Mouse (Mus musculus) kidney, embryonic 15.5 days (tissue): ENCODE results near the gene Dip2a. TPM values are rescaled to one million over a fixed set of nuclear protein-coding genes. Genes with fewer than 3 reads are reported as not detected.

ENCODE experiments used
- ATAC-seq: fragments of 200-750 bp; cut with Nextera tagmentation; replicated peaks from 2 replicates; pipeline ENCODE4 v1.8.0; 2017; ENCODE audit warnings: moderate TSS enrichment; ENCODE audit not compliant: low FRiP score
- H3K27ac ChIP-seq: fragments of 300-500 bp; sonication (generic); 2 replicates; pipeline ENCODE4 v1.5.1; 2015; ENCODE audit warnings: mild to moderate bottlenecking, inconsistent platforms
- H3K27me3 ChIP-seq: fragments of 300-500 bp; sonication (generic); 2 replicates; pipeline ENCODE4 v1.6.1; 2015; ENCODE audit warnings: inconsistent platforms
- H3K36me3 ChIP-seq: fragments of 300-500 bp; sonication (generic); 2 replicates; pipeline ENCODE4 v1.6.1; 2015; ENCODE audit warnings: inconsistent platforms
- H3K4me1 ChIP-seq: fragments of 300-500 bp; sonication (generic); 2 replicates; pipeline ENCODE4 v1.6.1; 2015; ENCODE audit warnings: inconsistent platforms
- H3K4me2 ChIP-seq: fragments of 300-500 bp; sonication (generic); 2 replicates; pipeline ENCODE4 v1.6.1; 2015; ENCODE audit warnings: moderate library complexity, mild to moderate bottlenecking, inconsistent platforms
- H3K4me3 ChIP-seq: fragments of 300-500 bp; sonication (generic); replicated peaks from 2 replicates; pipeline ENCODE4 v1.5.1; 2015; ENCODE audit warnings: mild to moderate bottlenecking, inconsistent platforms
- H3K9ac ChIP-seq: fragments of 300-500 bp; sonication (generic); 2 replicates; pipeline ENCODE4 v1.6.1; 2015; ENCODE audit warnings: mild to moderate bottlenecking, inconsistent platforms
- H3K9me3 ChIP-seq: fragments of 300-500 bp; sonication (generic); replicated peaks from 2 replicates; pipeline ENCODE4 v1.6.1; 2016; ENCODE audit warnings: inconsistent platforms
- WGBS: fragments of 180-500 bp; shearing (Covaris S2); methylation state at CpG from one replicate; pipeline ENCODE4 v1.1.7; 2015; ENCODE audit warnings: mixed read lengths; 5-methylcytosine and 5-hydroxymethylcytosine counted together
- polyA plus RNA-seq: library from polyadenylated mRNA; unstranded; fragments of >200 nt; fragmentation: Nextera tagmentation; extraction: Ambion mirVana; gene quantifications from 2 replicates; pipeline ENCODE4 v1.2.1, GENCODE M21; 2015

The Dip2a gene
- 9.7 and 11.3 TPM in 2 replicates for polyA plus RNA-seq

DNA sequence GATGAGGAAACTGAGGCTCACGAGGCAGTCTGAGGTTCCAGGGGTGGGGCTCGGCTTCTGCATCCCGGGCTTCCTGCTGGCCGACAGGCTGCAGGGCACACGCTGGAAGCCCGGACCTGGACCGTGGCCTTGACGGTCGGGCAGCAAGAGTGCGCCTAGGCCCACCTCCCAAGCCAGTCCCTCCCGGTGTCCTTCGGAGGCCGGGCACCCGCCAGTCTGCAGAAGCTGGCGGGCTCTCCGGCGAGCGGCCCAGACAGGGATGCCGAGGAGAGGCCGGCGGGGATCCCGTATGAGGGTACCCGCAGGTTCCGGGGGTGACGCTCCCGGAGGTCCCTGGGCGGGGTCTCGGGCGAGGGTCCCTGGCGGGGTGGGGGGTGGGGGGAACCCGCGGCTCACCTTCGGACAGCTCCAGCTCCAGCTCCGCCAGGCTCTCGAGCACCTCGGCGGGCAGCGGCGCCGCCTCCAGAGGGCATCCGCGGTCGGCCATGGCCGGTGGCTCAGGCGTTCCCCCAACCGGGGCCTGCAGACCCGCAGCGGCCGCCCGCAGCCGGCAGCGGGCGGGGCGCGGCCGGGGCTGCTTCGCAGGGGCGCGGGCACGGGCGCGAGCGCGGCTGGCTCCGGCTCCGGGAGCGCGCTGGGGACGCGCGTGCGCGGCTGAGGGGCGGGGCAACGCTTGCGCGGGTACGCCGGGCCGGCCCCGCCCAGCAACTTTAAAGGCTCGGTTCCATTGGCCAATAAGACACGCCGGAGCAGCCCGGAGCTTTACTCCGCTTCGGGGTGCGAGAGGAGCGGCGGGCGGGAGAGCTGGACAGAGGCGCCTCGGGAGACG lies at the start of gene Dip2a:
Gene Dip2a (minus strand): TSS at position 581 of the 829 bp plus-strand sequence.
- Histone ChIP-seq H3K4me1 (peaks cover 28% of the 10 kb centered on the region), H3K9ac (peak within 1 kb of the TSS; percentile 81), H3K36me3 (peaks cover 10% of the 10 kb centered on the region), H3K4me3 (peak within 1 kb of the TSS; percentile 70), H3K9me3 (no peaks in the 10 kb centered on the region), H3K27me3 (no peaks in the 10 kb centered on the region), H3K4me2 (peak within 1 kb of the TSS; percentile 87), H3K27ac (peak within 1 kb of the TSS; percentile 84)
- WGBS: 1% methylated on average over 87 of the region's 94 CpGs
- peak; percentile 96 for ATAC-seq

DNA sequence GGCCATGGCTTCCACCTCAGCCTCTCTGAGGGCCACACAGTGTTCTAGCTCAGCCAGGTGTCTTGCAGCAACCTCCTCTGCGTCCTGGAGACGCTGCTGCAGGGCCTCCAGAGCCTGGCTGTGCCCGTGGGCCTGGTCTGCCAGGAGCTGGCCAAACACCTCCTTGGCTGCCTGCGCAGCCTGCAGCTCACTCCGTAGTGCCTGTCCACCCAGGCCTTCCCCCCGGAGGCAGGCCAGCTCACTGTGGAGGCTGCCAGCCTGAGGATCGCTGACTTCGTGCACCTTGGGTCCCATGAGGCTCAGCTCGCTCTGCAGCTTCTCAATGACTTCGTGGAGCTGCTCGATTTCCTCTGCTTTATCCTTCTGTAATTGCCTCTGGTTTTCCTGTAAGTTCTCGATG lies 47.5 kb upstream of the Dip2a start:
- H3K9me3 ChIP-seq: no peaks in the 10 kb centered on the region
- no peaks in the 10 kb centered on the region for H3K4me1 ChIP-seq
- no peak overlapping the region for H3K27ac ChIP-seq
- ATAC-seq: no peak
- H3K4me3 ChIP-seq: no peak overlapping the region
- no peak overlapping the region for H3K4me2 ChIP-seq
- WGBS: 94% methylated on average over 12 of the region's 12 CpGs
- no peak overlapping the region for H3K9ac ChIP-seq
- peaks cover 89% of the 10 kb centered on the region for H3K36me3 ChIP-seq
- no peaks in the 10 kb centered on the region for H3K27me3 ChIP-seq

DNA sequence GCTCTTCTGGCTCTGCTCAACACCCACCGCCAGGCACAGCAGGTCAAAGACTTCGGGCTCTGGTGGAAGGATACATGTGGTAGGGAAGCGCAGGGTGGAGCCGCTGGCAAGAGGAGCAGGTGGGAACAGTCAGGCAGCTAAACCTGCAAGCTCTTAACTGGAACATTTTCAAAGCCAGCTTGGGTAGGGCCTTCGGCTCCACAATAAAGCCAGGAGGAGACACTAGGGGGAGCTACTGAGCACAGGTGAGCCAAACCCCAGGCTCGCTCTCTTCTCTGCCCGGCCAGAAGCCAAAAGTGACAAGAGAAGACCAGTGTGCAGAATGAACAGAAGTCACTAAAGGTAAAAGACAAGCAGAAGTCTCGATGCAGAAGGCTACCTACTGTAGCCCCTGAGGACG lies 46.7 kb upstream of the Dip2a start:
- H3K4me2 ChIP-seq: no peak overlapping the region
- 88% methylated on average over 9 of the region's 9 CpGs for whole genome bisulfite sequencing
- H3K9me3 ChIP-seq: no peaks in the 10 kb centered on the region
- no peaks in the 10 kb centered on the region for H3K4me1 ChIP-seq
- H3K36me3 ChIP-seq: peaks cover 88% of the 10 kb centered on the region
- ATAC-seq: no peak
- H3K9ac ChIP-seq: no peak overlapping the region
- no peak overlapping the region for H3K4me3 ChIP-seq
- H3K27ac ChIP-seq: no peak overlapping the region
- no peaks in the 10 kb centered on the region for H3K27me3 ChIP-seq

DNA sequence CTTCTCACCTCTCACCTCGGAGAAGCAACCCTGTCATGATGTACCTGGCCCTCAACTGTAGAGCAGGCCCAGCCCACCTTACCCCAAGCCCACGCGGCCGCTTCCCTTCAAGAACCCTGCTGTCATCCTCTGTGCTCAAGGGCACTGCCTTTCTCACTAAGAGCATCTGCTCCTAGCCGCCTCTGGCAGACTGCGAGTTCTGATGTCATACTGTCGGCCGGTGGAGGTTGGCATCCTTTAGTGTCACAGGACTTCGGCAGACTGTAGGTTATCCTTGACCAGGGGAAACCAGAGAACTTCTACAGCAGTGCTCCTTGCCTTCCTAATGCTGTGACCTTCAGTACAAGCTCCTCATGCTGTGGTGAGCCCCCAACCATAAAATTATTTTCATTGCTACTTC lies 46.1 kb upstream of the Dip2a start:
- no peak for ATAC-seq
- H3K4me2 ChIP-seq: no peak overlapping the region
- no peaks in the 10 kb centered on the region for H3K4me1 ChIP-seq
- H3K4me3 ChIP-seq: no peak overlapping the region
- 91% methylated on average over 9 of the region's 9 CpGs for WGBS
- no peak overlapping the region for H3K9ac ChIP-seq
- no peaks in the 10 kb centered on the region for H3K9me3 ChIP-seq
- H3K27ac ChIP-seq: no peak overlapping the region
- peaks cover 88% of the 10 kb centered on the region for H3K36me3 ChIP-seq
- no peaks in the 10 kb centered on the region for H3K27me3 ChIP-seq

DNA sequence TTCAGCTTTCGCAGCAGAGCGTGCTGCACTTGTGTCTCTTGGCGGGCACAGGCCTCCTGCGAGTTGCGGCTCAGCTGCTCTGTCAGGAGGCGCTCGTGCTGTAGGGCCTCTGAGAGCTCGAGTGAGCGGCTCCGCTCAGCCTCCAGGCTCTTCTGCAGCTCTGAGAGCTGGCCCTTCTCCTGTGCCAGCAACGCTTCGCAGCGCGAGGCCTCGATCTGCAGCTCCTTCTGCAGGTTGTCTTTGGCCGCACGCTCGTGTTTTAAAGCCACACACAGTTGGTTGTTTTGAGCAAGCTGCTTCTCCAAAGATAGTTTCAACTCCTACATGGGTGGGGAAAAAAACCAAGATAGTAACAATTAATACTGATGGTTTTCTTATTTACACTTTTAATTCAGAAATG lies 29.9 kb upstream of the Dip2a start:
- Histone ChIP-seq H3K4me3 (no peak overlapping the region), H3K9ac (no peak overlapping the region), H3K36me3 (peaks cover 91% of the 10 kb centered on the region), H3K4me1 (no peaks in the 10 kb centered on the region), H3K4me2 (no peak overlapping the region), H3K27ac (no peak overlapping the region), H3K9me3 (no peaks in the 10 kb centered on the region), H3K27me3 (no peaks in the 10 kb centered on the region)
- 93% methylated on average over 18 of the region's 18 CpGs for WGBS
- ATAC-seq: no peak

DNA sequence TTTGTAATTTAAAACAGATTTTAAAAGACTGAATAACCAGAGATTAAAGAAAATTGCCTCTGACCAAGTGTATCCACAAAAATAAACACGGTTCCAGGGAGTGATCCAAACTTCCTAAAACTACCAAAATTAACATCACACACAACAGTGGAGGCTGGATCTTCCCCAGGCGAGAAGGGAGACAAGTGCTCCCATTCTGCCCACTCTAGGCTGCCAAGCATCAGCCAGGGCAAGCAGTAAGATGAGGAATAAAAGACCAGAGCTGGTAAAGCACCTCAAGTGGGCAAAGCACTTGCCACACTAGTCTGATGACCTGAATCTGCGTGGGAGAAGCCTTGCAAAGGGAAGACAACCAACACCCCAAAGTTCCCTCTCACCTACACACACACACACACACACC lies 26.6 kb upstream of the Dip2a start:
- no peaks in the 10 kb centered on the region for H3K27me3 ChIP-seq
- H3K36me3 ChIP-seq: peaks cover 90% of the 10 kb centered on the region
- no peaks in the 10 kb centered on the region for H3K9me3 ChIP-seq
- no peaks in the 10 kb centered on the region for H3K4me1 ChIP-seq
- H3K4me2 ChIP-seq: no peak overlapping the region
- no peak overlapping the region for H3K9ac ChIP-seq
- no peak for ATAC-seq
- no peak overlapping the region for H3K27ac ChIP-seq
- WGBS: 85% methylated on average over 3 of the region's 3 CpGs
- H3K4me3 ChIP-seq: no peak overlapping the region

DNA sequence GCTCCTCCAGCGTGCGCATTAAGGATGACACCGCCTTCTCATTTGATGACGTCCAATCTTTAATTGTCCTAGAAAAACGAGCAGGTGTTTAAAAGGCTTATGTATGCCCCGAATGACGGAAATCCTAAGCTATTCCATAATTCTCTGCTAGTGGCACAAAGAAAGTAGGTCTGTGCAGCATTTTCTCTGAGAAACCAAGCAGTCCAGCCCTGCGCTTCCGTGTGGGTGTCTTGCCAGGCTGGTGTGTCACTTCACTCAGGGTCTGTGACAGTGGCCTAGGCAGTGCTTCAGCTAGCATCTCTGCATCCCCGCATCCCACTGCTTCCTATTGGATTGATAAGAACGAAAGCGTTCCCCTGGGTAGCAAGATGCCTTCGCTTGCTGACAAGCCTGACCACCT lies 23.7 kb upstream of the Dip2a start:
- 92% methylated on average over 13 of the region's 13 CpGs for WGBS
- ATAC-seq: no peak
- no peak overlapping the region for H3K27ac ChIP-seq
- no peak overlapping the region for H3K4me3 ChIP-seq
- H3K9ac ChIP-seq: no peak overlapping the region
- H3K36me3 ChIP-seq: peaks cover 93% of the 10 kb centered on the region
- H3K4me2 ChIP-seq: no peak overlapping the region
- no peaks in the 10 kb centered on the region for H3K9me3 ChIP-seq
- H3K27me3 ChIP-seq: no peaks in the 10 kb centered on the region
- H3K4me1 ChIP-seq: no peaks in the 10 kb centered on the region

DNA sequence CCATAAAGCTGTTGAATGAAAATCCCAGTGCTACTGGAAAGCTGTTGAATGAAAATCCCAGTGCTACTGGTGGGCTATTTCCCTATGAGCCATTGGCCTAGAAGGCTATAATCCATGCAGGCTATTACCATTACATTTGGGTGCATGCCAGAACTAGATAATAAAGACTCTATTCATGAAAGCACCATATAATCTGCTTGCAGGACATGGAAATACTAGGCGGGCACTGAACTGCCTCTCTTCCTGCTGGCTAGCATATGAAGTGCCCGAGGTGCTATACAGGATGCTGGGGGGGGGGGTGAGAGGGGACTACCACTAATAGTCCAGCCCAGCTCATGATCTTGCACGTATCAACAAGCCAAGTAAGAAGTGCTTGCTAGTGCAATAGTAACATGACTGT lies 18.1 kb upstream of the Dip2a start:
- no peak for ATAC-seq
- Histone ChIP-seq H3K4me1 (no peaks in the 10 kb centered on the region), H3K9ac (no peak overlapping the region), H3K27me3 (no peaks in the 10 kb centered on the region), H3K4me3 (no peak overlapping the region), H3K36me3 (peaks cover 64% of the 10 kb centered on the region), H3K4me2 (no peak overlapping the region), H3K27ac (no peak overlapping the region), H3K9me3 (no peaks in the 10 kb centered on the region)
- WGBS: 78% methylated on average over 3 of the region's 3 CpGs

DNA sequence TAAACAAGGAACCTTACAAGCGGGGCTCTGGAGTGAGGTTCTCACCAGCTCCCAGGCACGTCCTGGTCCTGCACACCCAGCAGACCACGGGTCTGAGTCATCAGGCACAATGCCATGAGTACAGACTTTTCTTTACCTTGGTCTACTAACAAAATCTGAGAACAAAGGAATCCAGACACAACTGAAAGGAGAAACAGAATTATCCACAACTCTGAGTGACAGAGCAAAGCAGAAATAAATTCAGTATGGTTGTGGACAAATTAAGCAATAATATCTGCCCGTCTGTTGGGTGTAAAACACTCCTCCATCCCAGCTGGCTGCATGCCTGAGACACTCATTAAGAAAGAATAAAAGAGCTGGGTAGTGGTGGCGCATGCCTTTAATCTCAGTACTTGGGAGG lies 13.4 kb upstream of the Dip2a start:
- no peak overlapping the region for H3K9ac ChIP-seq
- H3K4me3 ChIP-seq: no peak overlapping the region
- peaks cover 64% of the 10 kb centered on the region for H3K36me3 ChIP-seq
- no peak for ATAC-seq
- 88% methylated on average over 5 of the region's 5 CpGs for WGBS
- no peaks in the 10 kb centered on the region for H3K4me1 ChIP-seq
- H3K4me2 ChIP-seq: no peak overlapping the region
- no peak overlapping the region for H3K27ac ChIP-seq
- H3K27me3 ChIP-seq: no peaks in the 10 kb centered on the region
- no peaks in the 10 kb centered on the region for H3K9me3 ChIP-seq

DNA sequence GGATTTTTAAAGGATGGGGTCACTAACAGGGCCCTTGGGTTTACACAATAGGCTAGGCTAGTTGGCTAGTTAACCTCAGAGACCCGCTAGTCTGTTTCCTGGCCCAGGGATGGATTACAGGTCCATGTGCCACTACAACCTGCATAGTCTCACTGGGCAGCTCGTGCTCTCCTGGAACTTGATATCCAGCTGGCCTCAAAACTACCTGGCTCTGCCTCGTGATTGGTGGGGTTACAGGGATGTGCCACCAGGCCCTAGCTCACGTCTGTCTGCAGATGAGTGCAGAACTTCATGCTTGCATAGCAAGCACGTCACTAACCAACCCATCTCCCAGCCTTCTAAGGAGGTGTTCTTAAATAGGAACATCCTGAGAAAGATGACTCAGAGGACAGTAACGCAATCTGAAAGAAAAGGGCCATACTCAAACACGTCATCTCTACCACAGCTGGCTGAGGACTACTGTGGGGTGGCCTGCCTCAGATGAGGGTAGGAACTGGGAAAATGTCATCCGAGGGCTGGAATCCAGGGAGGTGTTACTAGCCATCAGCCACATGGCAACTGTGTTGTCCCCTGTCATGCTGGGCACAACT lies 12.3 kb upstream of the Dip2a start:
- Histone ChIP-seq H3K36me3 (peaks cover 65% of the 10 kb centered on the region), H3K4me2 (no peak overlapping the region), H3K27ac (no peak overlapping the region), H3K9me3 (no peaks in the 10 kb centered on the region), H3K27me3 (no peaks in the 10 kb centered on the region), H3K4me1 (no peaks in the 10 kb centered on the region), H3K4me3 (no peak overlapping the region), H3K9ac (no peak overlapping the region)
- WGBS: 83% methylated on average over 8 of the region's 8 CpGs
- no peak for ATAC-seq

DNA sequence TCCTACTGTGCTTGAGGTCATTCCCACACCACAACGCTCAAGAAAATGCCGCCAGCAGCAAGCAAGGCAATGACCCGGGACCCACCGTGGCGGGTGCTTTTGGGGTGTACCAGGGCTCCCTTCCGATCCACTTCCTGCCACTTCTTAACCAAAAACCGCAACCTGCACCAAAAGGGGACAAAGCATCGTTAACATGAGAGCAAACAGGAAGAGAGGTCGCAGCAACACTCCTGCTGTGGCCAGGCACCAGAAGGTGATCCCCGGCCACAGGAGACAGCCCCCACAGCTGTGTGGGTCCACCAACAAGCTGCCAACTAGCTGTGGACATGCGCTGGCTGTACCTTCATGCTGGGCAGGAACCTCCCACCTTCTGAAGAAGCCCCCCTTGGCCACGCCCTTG lies 9.9 kb upstream of the Dip2a start:
- ATAC-seq: no peak
- peaks cover 82% of the 10 kb centered on the region for H3K36me3 ChIP-seq
- H3K4me3 ChIP-seq: no peak overlapping the region
- H3K4me2 ChIP-seq: no peak overlapping the region
- H3K27ac ChIP-seq: no peak overlapping the region
- no peaks in the 10 kb centered on the region for H3K9me3 ChIP-seq
- H3K4me1 ChIP-seq: no peaks in the 10 kb centered on the region
- no peak overlapping the region for H3K9ac ChIP-seq
- H3K27me3 ChIP-seq: no peaks in the 10 kb centered on the region
- WGBS: 86% methylated on average over 12 of the region's 12 CpGs

DNA sequence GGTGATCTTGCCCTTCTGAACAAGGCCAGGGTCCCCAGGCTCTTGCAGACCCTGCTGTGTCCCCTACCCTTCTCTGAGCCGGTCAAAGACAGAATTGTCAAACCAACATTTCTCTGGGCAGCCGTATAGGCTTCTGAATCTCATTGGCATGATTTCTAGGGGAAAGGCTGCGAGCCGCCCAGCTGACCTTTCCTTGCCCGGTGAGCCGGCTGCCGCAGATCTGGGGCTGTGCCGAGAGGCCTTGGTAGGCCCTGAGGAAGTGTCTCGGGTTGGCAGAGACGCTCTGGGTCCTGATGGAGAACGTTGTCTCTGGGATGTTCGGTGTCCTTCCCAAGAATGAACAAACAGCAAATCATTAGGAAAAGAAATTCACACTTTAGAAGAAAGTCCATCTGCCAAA lies 8.9 kb upstream of the Dip2a start:
- Histone ChIP-seq H3K4me1 (no peaks in the 10 kb centered on the region), H3K4me2 (no peak overlapping the region), H3K9ac (no peak overlapping the region), H3K27ac (no peak overlapping the region), H3K27me3 (no peaks in the 10 kb centered on the region), H3K36me3 (peaks cover 88% of the 10 kb centered on the region), H3K9me3 (no peaks in the 10 kb centered on the region), H3K4me3 (no peak overlapping the region)
- WGBS: 97% methylated on average over 12 of the region's 12 CpGs
- no peak for ATAC-seq
